Mouse (Mus musculus) heart, postnatal 4 days (tissue): ENCODE measurements at regions not wholly inside any gene's neighbourhood (a gene's known extent, or its start where the extent isn't known, plus 50 kb on each side); places are given as distances from the start of the nearest gene placed in this dataset.

ENCODE experiments used
- DNase-seq: peaks from one replicate; pipeline ENCODE4 v3.0.0; 2021

DNA sequence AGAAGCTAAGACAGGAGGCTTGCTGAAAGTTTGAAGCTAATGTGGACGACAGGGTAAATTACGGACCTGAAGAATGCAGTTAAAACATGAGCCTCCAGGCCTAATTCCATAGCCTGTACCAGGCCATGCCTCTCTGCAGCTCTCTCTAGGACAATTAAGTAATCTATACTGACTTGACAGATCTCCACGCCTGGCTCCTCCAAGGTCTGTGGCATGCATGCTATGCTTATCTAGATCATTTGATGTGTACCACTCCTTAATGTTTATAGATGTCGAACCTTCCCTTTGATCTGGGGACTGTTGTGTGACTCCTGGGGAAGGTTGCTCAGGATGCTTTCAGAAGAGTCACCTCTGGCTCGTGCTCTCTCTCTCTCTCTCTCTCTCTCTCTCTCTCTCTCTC is 62.2 kb upstream of the Cd55 start:
- no peak for DNase-seq

DNA sequence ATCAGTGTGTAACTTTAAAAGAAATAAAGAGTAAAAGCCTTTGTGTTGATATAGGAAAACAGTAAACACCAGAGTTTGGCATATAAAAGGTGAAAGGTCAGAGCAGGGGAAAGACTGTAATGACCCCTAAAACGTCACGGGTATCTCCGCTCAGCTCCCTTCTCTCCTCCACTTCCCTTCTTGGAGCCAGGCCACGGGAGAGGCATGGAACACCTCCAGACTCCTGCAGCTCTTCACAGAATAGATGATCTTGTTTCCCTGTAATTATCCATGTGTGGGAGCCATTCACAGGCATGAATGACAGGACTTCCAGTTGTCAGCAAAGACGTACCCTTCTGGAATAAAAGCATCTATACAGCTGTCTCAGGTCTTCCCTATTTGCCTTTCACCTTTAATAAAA is 55.3 kb upstream of the Cd55 start:
- DNase-seq: peak; percentile 18

DNA sequence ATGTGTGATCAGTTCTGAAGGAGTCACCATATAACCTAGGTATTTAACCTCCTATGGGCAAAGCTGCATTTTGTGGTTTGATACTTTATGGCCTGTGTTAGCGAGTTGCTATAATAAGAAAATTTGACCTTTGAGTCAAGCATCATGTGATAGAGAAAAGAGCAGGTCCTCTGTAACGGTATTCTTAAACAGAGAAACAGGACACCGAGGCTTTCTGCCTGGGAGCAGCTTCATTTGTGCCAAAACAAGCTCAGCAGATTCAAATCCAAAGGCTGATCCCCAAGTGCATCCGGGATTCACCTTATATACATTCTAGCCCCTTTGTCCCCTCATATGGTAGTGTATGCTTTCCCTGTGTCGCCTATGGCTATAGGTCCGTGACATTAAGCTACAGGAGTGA is 54.1 kb upstream of the Cd55 start:
- no peak for DNase-seq

DNA sequence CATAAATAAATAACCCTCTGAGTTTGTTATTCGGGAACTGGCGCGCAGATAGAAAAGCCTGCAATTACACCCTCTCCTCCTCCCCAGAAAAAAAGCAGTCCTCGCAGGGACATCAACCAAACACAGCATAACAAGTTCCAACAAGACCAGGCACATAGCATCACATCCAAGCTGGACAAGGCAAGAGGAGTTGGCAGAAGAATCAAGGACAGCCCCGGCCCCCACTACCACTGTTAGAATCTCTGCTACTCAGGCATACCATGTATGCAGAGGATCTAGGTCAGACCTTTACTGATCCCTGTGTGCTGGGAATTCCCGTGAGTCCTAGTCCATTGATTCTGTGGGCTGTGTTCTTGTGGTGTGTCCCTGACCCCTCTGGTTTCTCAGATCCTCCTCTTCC is 52.8 kb upstream of the Cd55 start:
- no peak for DNase-seq

DNA sequence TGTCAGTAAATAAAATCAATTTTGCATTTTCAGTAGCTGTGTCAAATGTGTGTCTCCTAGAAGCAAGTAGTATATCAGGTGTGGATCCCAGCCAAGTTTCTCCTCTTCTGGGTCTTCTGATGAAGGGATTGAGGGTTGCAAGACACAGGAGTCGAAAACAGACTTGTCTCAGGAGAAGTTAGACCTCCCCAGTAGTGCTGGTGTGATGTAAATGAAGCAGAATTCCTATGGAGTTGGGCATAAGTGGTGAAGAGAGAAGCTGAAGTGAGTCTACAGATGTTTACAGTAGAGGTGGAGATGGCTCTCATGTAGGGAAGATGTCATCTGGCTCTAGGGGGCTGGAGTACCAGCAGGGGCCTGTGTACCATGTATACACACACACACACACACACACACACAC is 50.9 kb upstream of the Cd55 start:
- no peak for DNase-seq

DNA sequence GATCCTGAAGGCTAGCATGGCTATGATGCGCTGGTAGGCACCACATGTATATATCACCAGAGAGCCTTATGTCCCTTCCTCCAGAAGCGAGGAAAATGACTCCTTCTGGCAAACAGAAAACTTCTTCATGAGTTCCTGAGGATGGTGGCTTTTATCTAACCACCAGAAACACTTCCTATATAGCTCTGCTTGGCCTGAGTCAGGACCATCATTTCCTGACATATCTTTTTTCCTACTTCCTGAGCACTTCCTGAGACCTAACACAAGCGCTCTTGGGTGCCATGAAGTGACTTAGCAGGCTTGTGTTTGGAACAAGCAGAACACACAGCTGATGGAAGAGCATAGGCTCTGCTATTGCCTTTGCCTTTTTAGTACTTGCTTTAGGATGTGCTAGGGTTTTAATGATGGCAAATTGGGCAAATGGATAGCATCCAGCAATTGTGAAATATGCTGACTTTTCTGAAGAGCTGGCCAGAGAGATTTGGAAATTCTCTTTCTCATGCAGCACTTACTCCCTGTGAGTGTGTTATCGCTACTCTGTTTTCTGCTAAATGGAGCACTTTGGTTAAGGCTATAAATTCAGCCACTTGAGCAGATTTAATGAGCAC is 50.4 kb upstream of the Cd55 start:
- no peak for DNase-seq
